17 mouse cellular contexts compared by ENCODE assay signal in the genomic region with DNA sequence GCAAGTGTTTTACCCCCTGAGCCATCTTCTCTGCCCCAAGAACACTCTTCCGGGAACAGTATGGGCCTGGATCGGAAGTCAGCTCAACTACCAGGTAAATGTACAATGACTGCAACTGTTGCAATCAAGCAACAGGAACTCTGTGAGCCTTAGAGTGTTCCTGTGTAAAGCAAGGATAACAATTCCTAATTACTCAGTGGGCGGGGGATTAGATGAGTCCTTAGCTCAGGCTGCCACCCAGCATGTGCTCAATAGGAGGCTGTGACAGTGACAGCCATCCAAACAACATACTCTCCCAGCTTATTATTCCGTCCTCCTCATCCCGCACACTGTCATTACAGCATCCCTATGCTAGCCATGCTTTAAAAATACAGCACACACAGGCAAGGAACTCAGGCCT.
DNase-seq lines count a peak whose midpoint lies in the region; ATAC-seq and TF ChIP-seq lines count a peak whose summit lies in the region.
"Had no signal": no experiment of that assay in that cellular context is flagged by ENCODE, and none has a peak within 500 bp of the region (broad histone marks: within the 10 kb centered on the region; RNA-seq: fewer than 3 reads in every experiment).

No protein-coding gene starts in this region.

- peaks cover 28% of the 10 kb centered on the region for H3K4me1 ChIP-seq in heart, postnatal 0 days (ENCODE audit: control insufficient read depth, insufficient read depth)
- peaks cover 7% of the 10 kb centered on the region; the same call in 1 of the 2 replicates for H3K4me1 ChIP-seq in liver, postnatal 0 days (ENCODE audit: insufficient read depth)
- peaks cover 5% of the 10 kb centered on the region; the same call in 1 of the 2 replicates for H3K4me1 ChIP-seq in liver, embryonic 11.5 days (replicated peaks; ENCODE audit: control insufficient read depth, insufficient read depth, low read length)
- H3K4me1 ChIP-seq in olfactory bulb, adult 2 months (ENCODE audit: control insufficient read depth, insufficient read depth, low read length), result peaks cover 45% of the 10 kb centered on the region
- H3K4me1 ChIP-seq: embryonic facial prominence, embryonic 12.5 days; limb, embryonic 12.5 days had no signal

- no peak for ATAC-seq in heart, postnatal 0 days (ENCODE audit: insufficient read depth, low read depth)
- ATAC-seq in liver, postnatal 0 days, result no peak
- no peak for ATAC-seq in liver, embryonic 11.5 days (replicated peaks; ENCODE audit: low FRiP score)
- ATAC-seq: forebrain, postnatal 0 days; hindbrain, embryonic 16.5 days had no signal

- 76% methylated on average over 5 of the region's 5 CpGs for WGBS in heart, postnatal 0 days
- WGBS in liver, postnatal 0 days (ENCODE audit: insufficient replicate concordance), result 87% methylated on average over 5 of the region's 5 CpGs
- 83% methylated on average over 5 of the region's 5 CpGs for WGBS in liver, embryonic 11.5 days
- WGBS in olfactory bulb, adult 2 months, result 36% methylated on average over 5 of the region's 5 CpGs

- TF ChIP-seq CTCF in heart, postnatal 0 days (IDR thresholded peaks at IDR 0.05; ENCODE audit: low read depth), result no peak
- no peak for TF ChIP-seq CTCF in liver, postnatal 0 days (IDR thresholded peaks at IDR 0.05; ENCODE audit: low read depth)
- TF ChIP-seq CTCF in olfactory bulb, adult 2 months (IDR thresholded peaks at IDR 0.05; ENCODE audit: insufficient read depth, low read depth, low read length), result no peak

- TF ChIP-seq EP300 in heart, postnatal 0 days (IDR thresholded peaks at IDR 0.05; ENCODE audit: low read depth), result no peak
- no peak for TF ChIP-seq EP300 in liver, postnatal 0 days (IDR thresholded peaks at IDR 0.05; ENCODE audit: low read depth)

- no peak for DNase-seq in heart, postnatal 0 days (ENCODE audit: low spot score)
- DNase-seq in heart, postnatal 10 days, result no peak
- DNase-seq in liver, postnatal 0 days, result no peak
- DNase-seq in liver, embryonic 11.5 days (ENCODE audit: low spot score), result no peak
- peak; percentile 58 for DNase-seq in fat pad, adult 2 months (ENCODE audit: extremely low read depth, low read depth, low spot score)
- no peak for DNase-seq in urinary bladder, adult 18-20 months (ENCODE audit: low spot score in 2 of 2)
- DNase-seq: adrenal gland, postnatal 36 days; cerebellum, adult 9-10 months; forebrain, postnatal 0 days; spleen, adult 18-20 months had no signal

- no peak overlapping the region for H3K4me2 ChIP-seq in heart, postnatal 0 days (ENCODE audit: low read depth, low read length)
- H3K4me2 ChIP-seq in liver, postnatal 0 days (ENCODE audit: low read depth, low read length), result no peak overlapping the region
- no peak overlapping the region for H3K4me2 ChIP-seq in liver, embryonic 11.5 days
- H3K4me2 ChIP-seq: embryonic facial prominence, embryonic 12.5 days; limb, embryonic 12.5 days had no signal

- peaks cover 100% of the 10 kb centered on the region for H3K36me3 ChIP-seq in heart, postnatal 0 days (replicated peaks; ENCODE audit: control insufficient read depth, insufficient read depth, low read length)
- peaks cover 59% of the 10 kb centered on the region for H3K36me3 ChIP-seq in liver, postnatal 0 days (replicated peaks; ENCODE audit: insufficient read depth, low read length)
- peaks cover 10% of the 10 kb centered on the region; the same call in 1 of the 2 replicates for H3K36me3 ChIP-seq in liver, embryonic 11.5 days (ENCODE audit: control insufficient read depth, insufficient read depth, low read length)

- no peak overlapping the region for H3K4me3 ChIP-seq in heart, postnatal 0 days (ENCODE audit: low read depth, low read length)
- H3K4me3 ChIP-seq in liver, postnatal 0 days (ENCODE audit: low read depth, low read length), result no peak overlapping the region
- no peak overlapping the region for H3K4me3 ChIP-seq in liver, embryonic 11.5 days (ENCODE audit: low read depth, low read length)
- H3K4me3 ChIP-seq in olfactory bulb, adult 2 months (ENCODE audit: insufficient read depth, low read depth, low read length), result no peak overlapping the region
- H3K4me3 ChIP-seq: embryonic facial prominence, embryonic 12.5 days; heart, embryonic 10.5 days; left cerebral cortex, adult 2 months; limb, embryonic 12.5 days; megakaryocyte, embryonic 14.5 days had no signal

- H3K9me3 ChIP-seq in heart, postnatal 0 days (replicated peaks; ENCODE audit: control insufficient read depth, low read length), result no peaks in the 10 kb centered on the region
- H3K9me3 ChIP-seq in liver, postnatal 0 days (ENCODE audit: low read length), result no peaks in the 10 kb centered on the region
- H3K9me3 ChIP-seq in liver, embryonic 11.5 days (ENCODE audit: control insufficient read depth, low read length), result no peaks in the 10 kb centered on the region
- H3K9me3 ChIP-seq: embryonic facial prominence, embryonic 12.5 days; heart, embryonic 10.5 days; limb, embryonic 12.5 days; megakaryocyte, embryonic 14.5 days had no signal

- intact Hi-C loops in heart, postnatal 10 days (cut with DNase I), result loop anchor here (5.0 kb wide), 1 partner anchor 63 kb away; no protein-coding TSS in a partner anchor

- no peak overlapping the region for H3K9ac ChIP-seq in heart, postnatal 0 days (replicated peaks; ENCODE audit: low read depth, low read length)
- no peak overlapping the region for H3K9ac ChIP-seq in liver, postnatal 0 days (replicated peaks)
- no peak overlapping the region for H3K9ac ChIP-seq in liver, embryonic 11.5 days (ENCODE audit: low read depth, low read length)
- H3K9ac ChIP-seq: embryonic facial prominence, embryonic 12.5 days; forebrain, postnatal 0 days; limb, embryonic 12.5 days had no signal

- no peaks in the 10 kb centered on the region for H3K27me3 ChIP-seq in heart, postnatal 0 days (ENCODE audit: control insufficient read depth, insufficient read depth, low read length)
- H3K27me3 ChIP-seq in liver, postnatal 0 days (ENCODE audit: insufficient read depth, low read length), result no peaks in the 10 kb centered on the region
- H3K27me3 ChIP-seq in liver, embryonic 11.5 days (replicated peaks; ENCODE audit: control insufficient read depth, insufficient read depth, low read length), result no peaks in the 10 kb centered on the region
- H3K27me3 ChIP-seq: embryonic facial prominence, embryonic 12.5 days; limb, embryonic 12.5 days had no signal

- H3K27ac ChIP-seq in heart, postnatal 0 days (ENCODE audit: low read depth), result peak overlapping the region; percentile 73
- H3K27ac ChIP-seq in liver, postnatal 0 days (ENCODE audit: low read depth), result 0 out of 2 replicates have a peak overlapping the region, but pooled peaks have one; percentile 3
- H3K27ac ChIP-seq in liver, embryonic 11.5 days (ENCODE audit: low read depth, low read length), result no peak overlapping the region
- H3K27ac ChIP-seq in olfactory bulb, adult 2 months (ENCODE audit: insufficient read depth, low read depth, low read length), result peak overlapping the region; percentile 44
- H3K27ac ChIP-seq: embryonic facial prominence, embryonic 12.5 days; left cerebral cortex, adult 2 months; limb, embryonic 12.5 days had no signal

- TF ChIP-seq POLR2A in olfactory bulb, adult 2 months (IDR thresholded peaks at IDR 0.05; ENCODE audit: insufficient read depth, low read depth, low read length), result no peak
